Mouse (Mus musculus) G1E (cell line): Measurements from ENCODE around the gene Arsa.

ENCODE experiments used
- CTCF ChIP-seq: IDR thresholded peaks from 2 replicates; pipeline ENCODE4 v1.5.1; 2012; ENCODE audit warnings: low read depth, low read length, inconsistent platforms, mixed read lengths
- GATA1 ChIP-seq: IDR thresholded peaks from 2 replicates; pipeline ENCODE4 v1.6.1; 2012; ENCODE audit warnings: borderline replicate concordance, low read length, inconsistent platforms, mixed read lengths
- POLR2AphosphoS5 ChIP-seq: IDR thresholded peaks from 2 replicates; pipeline ENCODE4 v1.6.1; 2012; ENCODE audit warnings: low read depth, low read length, inconsistent platforms; ENCODE audit not compliant: insufficient replicate concordance

DNA sequence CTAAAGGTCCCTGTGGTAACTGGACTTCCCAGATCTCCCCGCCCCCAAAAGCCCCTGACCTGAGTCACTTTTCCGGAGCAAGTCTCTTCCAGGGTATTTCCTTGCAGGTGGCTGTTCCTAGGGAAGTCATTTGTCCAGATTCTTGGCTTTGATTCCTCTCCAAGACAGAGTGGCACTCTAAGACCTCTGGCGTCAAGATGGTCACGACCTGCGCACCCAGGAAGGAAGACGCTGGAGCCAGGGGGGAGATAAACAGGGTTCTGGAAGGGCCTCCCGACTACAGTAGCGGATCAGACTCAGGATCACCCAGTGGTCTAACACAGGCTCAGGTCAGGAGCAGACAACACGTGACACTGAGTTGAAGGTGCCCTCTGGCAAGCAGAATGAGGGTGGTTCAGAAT is at the start of gene Arsa:
- TF ChIP-seq CTCF, result no peak
- no peak for TF ChIP-seq GATA1
- no peak for TF ChIP-seq POLR2AphosphoS5
